8 mouse cellular contexts compared by ENCODE assay signal in genomic region chr4:43058392-43058752, GRCm38 (mm10). TPM values are rescaled to one million over a fixed set of nuclear protein-coding genes. Genes with fewer than 3 reads are reported as not detected.
DNase-seq lines count a peak whose midpoint lies in the region; ATAC-seq and TF ChIP-seq lines count a peak whose summit lies in the region.

No protein-coding gene starts in this region.

- H3K4me1 ChIP-seq in kidney, adult 2 months (ENCODE audit: control insufficient read depth, insufficient read depth, low read length): peaks cover 9% of the 10 kb centered on the region; the same call in 1 of the 2 replicates
- no peaks in the 10 kb centered on the region for H3K4me1 ChIP-seq in brown adipose tissue, adult 24 weeks (ENCODE audit: control insufficient read depth, insufficient read depth, insufficient read length, low read length)
- no peaks in the 10 kb centered on the region for H3K4me1 ChIP-seq in hindbrain, embryonic 11.5 days (replicated peaks; ENCODE audit: control insufficient read depth, insufficient read depth, low read length)
- H3K4me1 ChIP-seq in midbrain, embryonic 11.5 days (ENCODE audit: control insufficient read depth, insufficient read depth, low read length): no peaks in the 10 kb centered on the region

- TF ChIP-seq CTCF in kidney, adult 2 months (conservative IDR thresholded peaks at IDR 0.05; ENCODE audit: insufficient read depth, insufficient read length, low read depth, low read length): no peak

- peak; percentile 46; the same call in 1 of the 2 replicates for ATAC-seq in hindbrain, embryonic 11.5 days (ENCODE audit: low FRiP score)
- ATAC-seq in midbrain, embryonic 11.5 days (ENCODE audit: low FRiP score): peak; percentile 22; the same call in 1 of the 2 replicates
- no peak for ATAC-seq in inflammation-experienced regulatory T-cells, adult 6 months

- no peak overlapping the region for H3K27ac ChIP-seq in kidney, adult 2 months (ENCODE audit: insufficient read depth, low read depth, low read length)
- H3K27ac ChIP-seq in brown adipose tissue, adult 24 weeks (replicated peaks; ENCODE audit: low read depth, low read length): no peak overlapping the region
- no peak overlapping the region for H3K27ac ChIP-seq in hindbrain, embryonic 11.5 days (ENCODE audit: low read depth, low read length)
- no peak overlapping the region for H3K27ac ChIP-seq in midbrain, embryonic 11.5 days (ENCODE audit: low read depth, low read length)

- H3K36me3 ChIP-seq in kidney, adult 2 months (ENCODE audit: control insufficient read depth, insufficient read depth, low read length): no peaks in the 10 kb centered on the region
- H3K36me3 ChIP-seq in hindbrain, embryonic 11.5 days (ENCODE audit: control insufficient read depth, insufficient read depth, low read length): no peaks in the 10 kb centered on the region
- H3K36me3 ChIP-seq in midbrain, embryonic 11.5 days (ENCODE audit: control insufficient read depth, insufficient read depth, low read length): no peaks in the 10 kb centered on the region

- no peak for DNase-seq in kidney, adult 2 months
- DNase-seq in kidney, postnatal 25 days: no peak
- DNase-seq in hindbrain, embryonic 11.5 days (ENCODE audit: low spot score): no peak
- no peak for DNase-seq in midbrain, embryonic 11.5 days (ENCODE audit: low spot score, missing footprints)
- DNase-seq in layer of hippocampus, postnatal 25 days (ENCODE audit: extremely low spot score in 1 of 2, low spot score in 1 of 2): no peak
- DNase-seq in layer of hippocampus, postnatal 36 days: no peak

- no peak overlapping the region for H3K9ac ChIP-seq in hindbrain, embryonic 11.5 days (ENCODE audit: low read depth, low read length)
- H3K9ac ChIP-seq in midbrain, embryonic 11.5 days (ENCODE audit: low read length): peak overlapping the region; percentile 82

- H3K4me3 ChIP-seq in kidney, adult 2 months (ENCODE audit: insufficient read depth, low read depth, low read length): peak overlapping the region; percentile 31; the same call in 1 of the 2 replicates
- H3K4me3 ChIP-seq in brown adipose tissue, adult 24 weeks (ENCODE audit: insufficient read depth, low read depth, low read length): peak overlapping the region; percentile 79
- peak overlapping the region; percentile 76 for H3K4me3 ChIP-seq in hindbrain, embryonic 11.5 days (ENCODE audit: low read depth, low read length)
- H3K4me3 ChIP-seq in midbrain, embryonic 11.5 days (ENCODE audit: low read depth, low read length): peak overlapping the region; percentile 70

- no peaks in the 10 kb centered on the region for H3K9me3 ChIP-seq in hindbrain, embryonic 11.5 days (ENCODE audit: control insufficient read depth, low read length)
- H3K9me3 ChIP-seq in midbrain, embryonic 11.5 days (ENCODE audit: control insufficient read depth, low read length): no peaks in the 10 kb centered on the region; the same call in 1 of the 2 replicates

- peak overlapping the region; percentile 80 for H3K4me2 ChIP-seq in hindbrain, embryonic 11.5 days (replicated peaks; ENCODE audit: low read depth, low read length)
- H3K4me2 ChIP-seq in midbrain, embryonic 11.5 days: peak overlapping the region; percentile 81

- WGBS in kidney, adult 2 months: 20% methylated on average over 8 of the region's 8 CpGs
- WGBS in hindbrain, embryonic 11.5 days: 23% methylated on average over 8 of the region's 8 CpGs
- 19% methylated on average over 8 of the region's 8 CpGs for WGBS in midbrain, embryonic 11.5 days

- H3K27me3 ChIP-seq in kidney, adult 2 months (replicated peaks; ENCODE audit: control insufficient read depth, insufficient read depth, low read length): no peaks in the 10 kb centered on the region
- no peaks in the 10 kb centered on the region for H3K27me3 ChIP-seq in hindbrain, embryonic 11.5 days (ENCODE audit: control insufficient read depth, insufficient read depth, low read length)
- no peaks in the 10 kb centered on the region; the same call in 1 of the 2 replicates for H3K27me3 ChIP-seq in midbrain, embryonic 11.5 days (ENCODE audit: control insufficient read depth, insufficient read depth, low read length)

- TF ChIP-seq POLR2A in kidney, adult 2 months (IDR thresholded peaks at IDR 0.05; ENCODE audit: low read depth, low read length): no peak

RNA-seq across cellular contexts. Expression of gene Unc13b, which starts 0.4 kb away (rescaled TPM):
- 5.0 and 5.5 TPM in 2 replicates for polyA plus RNA-seq in kidney, adult 2 months (2012; rRNA removed)
- 1.4 and 4.5 TPM in 2 replicates for polyA plus RNA-seq in brown adipose tissue, adult 24 weeks (2012; ENCODE audit: insufficient read depth, insufficient read length, missing spikeins)
- polyA plus RNA-seq in hindbrain, embryonic 11.5 days (2014; fragmentation: Nextera tagmentation; extraction: Ambion mirVana): 17.5 and 17.9 TPM in 2 replicates
- polyA plus RNA-seq in midbrain, embryonic 11.5 days (2014; fragmentation: Nextera tagmentation; extraction: Ambion mirVana): 14.7 and 16.2 TPM in 2 replicates
- total RNA-seq in layer of hippocampus, postnatal 25 days (2021): 10 to 100 TPM; 32.7 to 49.6 TPM
- polyA plus RNA-seq in inflammation-experienced regulatory T-cells, adult 6 months (2017; shearing (Covaris generic)): under 1 TPM in 2 of 3 experiments, not detected in 1; 0.23 to 0.38 TPM
- total RNA-seq in layer of hippocampus, postnatal 36 days (2021): 10 to 100 TPM; 39.1 to 42.1 TPM

RNA-seq across cellular contexts. Expression of gene Fam214b, which starts 12.4 kb away (rescaled TPM):
- polyA plus RNA-seq in kidney, adult 2 months (2012; rRNA removed): 14.4 and 15.6 TPM in 2 replicates
- polyA plus RNA-seq in brown adipose tissue, adult 24 weeks (2012; ENCODE audit: insufficient read depth, insufficient read length, missing spikeins): 10.0 and 21.9 TPM in 2 replicates
- 19.7 and 20.8 TPM in 2 replicates for polyA plus RNA-seq in hindbrain, embryonic 11.5 days (2014; fragmentation: Nextera tagmentation; extraction: Ambion mirVana)
- polyA plus RNA-seq in midbrain, embryonic 11.5 days (2014; fragmentation: Nextera tagmentation; extraction: Ambion mirVana): 23.3 and 24.4 TPM in 2 replicates
- 10 to 100 TPM; 32.9 to 37.7 TPM for total RNA-seq in layer of hippocampus, postnatal 25 days (2021)
- 1 to 10 TPM; 2.4 to 2.9 (median 2.6) TPM for polyA plus RNA-seq in inflammation-experienced regulatory T-cells, adult 6 months (2017; shearing (Covaris generic))
- 10 to 100 TPM; 39.2 to 39.8 TPM for total RNA-seq in layer of hippocampus, postnatal 36 days (2021)

RNA-seq across cellular contexts. Expression of gene Stoml2, which starts 26.9 kb away (rescaled TPM):
- 103 and 118 TPM in 2 replicates for polyA plus RNA-seq in kidney, adult 2 months (2012; rRNA removed)
- 158 and 191 TPM in 2 replicates for polyA plus RNA-seq in brown adipose tissue, adult 24 weeks (2012; ENCODE audit: insufficient read depth, insufficient read length, missing spikeins)
- polyA plus RNA-seq in hindbrain, embryonic 11.5 days (2014; fragmentation: Nextera tagmentation; extraction: Ambion mirVana): 345 and 353 TPM in 2 replicates
- 365 TPM in 2 replicates for polyA plus RNA-seq in midbrain, embryonic 11.5 days (2014; fragmentation: Nextera tagmentation; extraction: Ambion mirVana)
- 100 to 1,000 TPM in 1 of 2 experiments, 10 to 100 TPM in 1; 85.6 to 108 TPM for total RNA-seq in layer of hippocampus, postnatal 25 days (2021)
- 100 to 1,000 TPM; 138 to 146 (median 139) TPM for polyA plus RNA-seq in inflammation-experienced regulatory T-cells, adult 6 months (2017; shearing (Covaris generic))
- total RNA-seq in layer of hippocampus, postnatal 36 days (2021): 100 to 1,000 TPM in 1 of 2 experiments, 10 to 100 TPM in 1; 93.4 to 102 TPM

RNA-seq across cellular contexts. Expression of gene Pigo, which starts 32.8 kb away (rescaled TPM):
- 24.6 and 28.4 TPM in 2 replicates for polyA plus RNA-seq in kidney, adult 2 months (2012; rRNA removed)
- polyA plus RNA-seq in brown adipose tissue, adult 24 weeks (2012; ENCODE audit: insufficient read depth, insufficient read length, missing spikeins): 11.1 and 12.4 TPM in 2 replicates
- 15.6 and 16.0 TPM in 2 replicates for polyA plus RNA-seq in hindbrain, embryonic 11.5 days (2014; fragmentation: Nextera tagmentation; extraction: Ambion mirVana)
- 16.2 and 16.4 TPM in 2 replicates for polyA plus RNA-seq in midbrain, embryonic 11.5 days (2014; fragmentation: Nextera tagmentation; extraction: Ambion mirVana)
- 10 to 100 TPM; 33.9 TPM for total RNA-seq in layer of hippocampus, postnatal 25 days (2021)
- 10 to 100 TPM; 10.5 to 22.3 (median 12.0) TPM for polyA plus RNA-seq in inflammation-experienced regulatory T-cells, adult 6 months (2017; shearing (Covaris generic))
- 10 to 100 TPM; 24.9 to 27.0 TPM for total RNA-seq in layer of hippocampus, postnatal 36 days (2021)

RNA-seq across cellular contexts. Expression of gene Fancg, which starts 48.1 kb away (rescaled TPM):
- polyA plus RNA-seq in kidney, adult 2 months (2012; rRNA removed): 6.8 and 7.1 TPM in 2 replicates
- polyA plus RNA-seq in brown adipose tissue, adult 24 weeks (2012; ENCODE audit: insufficient read depth, insufficient read length, missing spikeins): 2.5 and 6.4 TPM in 2 replicates
- 14.9 and 22.0 TPM in 2 replicates for polyA plus RNA-seq in hindbrain, embryonic 11.5 days (2014; fragmentation: Nextera tagmentation; extraction: Ambion mirVana)
- 21.4 and 22.0 TPM in 2 replicates for polyA plus RNA-seq in midbrain, embryonic 11.5 days (2014; fragmentation: Nextera tagmentation; extraction: Ambion mirVana)
- total RNA-seq in layer of hippocampus, postnatal 25 days (2021): 1 to 10 TPM; 7.7 to 8.7 TPM
- polyA plus RNA-seq in inflammation-experienced regulatory T-cells, adult 6 months (2017; shearing (Covaris generic)): 10 to 100 TPM; 22.9 to 41.7 (median 31.8) TPM
- 1 to 10 TPM; 8.3 to 8.9 TPM for total RNA-seq in layer of hippocampus, postnatal 36 days (2021)
